Mouse (Mus musculus) megakaryocyte, embryonic 14.5 days (primary cell): ENCODE data around the gene Wnt4. TPM values are rescaled to one million over a fixed set of nuclear protein-coding genes. Genes with fewer than 3 reads are reported as not detected.

Experiments
- H3K27me3 ChIP-seq: replicated peaks from 2 replicates; pipeline ENCODE3; 2012; ENCODE audit warnings: inconsistent platforms
- H3K36me3 ChIP-seq: replicated peaks from 2 replicates; pipeline ENCODE3; 2012; ENCODE audit warnings: low read length, inconsistent platforms, mixed read lengths
- H3K4me1 ChIP-seq: 2 replicates; pipeline ENCODE4 v1.6.1; 2012; ENCODE audit warnings: inconsistent platforms
- H3K4me3 ChIP-seq: replicated peaks from 2 replicates; pipeline ENCODE3; 2012; ENCODE audit warnings: moderate library complexity, mild to moderate bottlenecking, inconsistent platforms
- H3K9me3 ChIP-seq: 2 replicates; pipeline ENCODE4 v1.6.1; 2012; ENCODE audit warnings: inconsistent platforms
- FLI1 ChIP-seq: IDR thresholded peaks from 2 replicates; pipeline ENCODE4 v1.6.1; 2012; ENCODE audit warnings: low read length, inconsistent platforms, mixed read lengths
- GATA1 ChIP-seq: IDR thresholded peaks from 3 replicates; pipeline ENCODE4 v1.6.1; 2012; ENCODE audit warnings: mixed read lengths, low read length, inconsistent platforms, borderline replicate concordance
- polyA plus RNA-seq: library from polyadenylated mRNA; stranded (reverse); fragments of >175 nt; gene quantifications from 2 replicates; pipeline ENCODE4 v1.2.3, GENCODE M21; 2012; ENCODE audit warnings: low replicate concordance; ENCODE audit not compliant: insufficient read depth

The Wnt4 gene
- polyA plus RNA-seq, 1 experiment: not detected

- Histone ChIP-seq H3K4me1 (no peaks in the 10 kb centered on the region), H3K36me3 (no peaks in the 10 kb centered on the region), H3K9me3 (no peaks in the 10 kb centered on the region), H3K27me3 (peaks cover 91% of the 10 kb centered on the region), H3K4me3 (no peak overlapping the region)
- TF ChIP-seq FLI1 (no peak), GATA1 (no peak)
Measured at GRCm38 (mm10) chr4:137277600-137278143, 383 bp downstream of the Wnt4 start.

DNA sequence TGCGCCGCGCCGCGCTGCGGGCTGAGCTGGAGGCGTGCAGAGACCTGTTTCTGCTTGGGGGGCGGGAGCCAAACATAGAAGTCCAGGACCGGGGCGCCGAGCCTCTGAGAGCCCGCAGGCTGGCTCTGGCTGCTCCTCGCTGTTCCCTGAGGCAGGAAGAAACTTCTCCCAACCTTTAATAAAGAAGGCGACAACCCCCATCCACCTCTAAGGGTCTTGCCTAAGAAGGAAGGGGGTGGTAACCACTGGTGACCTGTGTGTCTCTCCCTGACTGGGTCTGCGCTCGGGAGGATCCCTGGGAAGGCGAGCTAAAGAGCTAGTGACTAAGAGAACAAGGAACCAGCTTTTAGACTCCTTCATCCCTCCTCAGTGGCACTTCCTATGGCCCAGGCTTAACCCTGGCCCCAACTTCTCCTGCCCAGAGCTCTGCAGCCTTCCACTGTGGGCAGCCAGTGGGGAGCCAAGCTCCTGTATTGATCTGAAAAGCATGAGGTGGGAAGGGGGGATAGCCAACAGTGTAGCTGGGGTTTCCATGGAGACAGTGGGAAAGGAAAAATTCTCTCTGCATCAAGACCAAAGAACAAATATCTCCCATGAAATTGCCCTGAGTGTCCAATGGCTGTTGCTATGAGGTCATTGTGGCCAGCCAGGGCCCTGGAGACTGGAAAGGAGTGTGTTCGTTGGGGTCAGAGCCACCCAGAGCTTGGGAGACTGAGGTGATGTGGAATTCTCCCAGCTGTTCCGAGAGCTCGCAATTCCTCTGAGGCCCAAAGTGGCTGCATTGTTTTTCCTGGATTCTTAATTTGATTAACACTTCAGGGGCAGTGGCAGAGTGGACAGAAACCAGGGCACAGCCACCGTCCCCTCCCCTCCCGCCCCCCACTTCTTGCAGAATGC, 1.1 kb downstream of the Wnt4 start:
- H3K9me3 ChIP-seq: no peaks in the 10 kb centered on the region
- no peak overlapping the region for H3K4me3 ChIP-seq

GRCm38 (mm10) chr4:137279346-137279745, 2.1 kb downstream of the Wnt4 start:
- Histone ChIP-seq H3K27me3 (peaks cover 95% of the 10 kb centered on the region), H3K9me3 (no peaks in the 10 kb centered on the region), H3K36me3 (no peaks in the 10 kb centered on the region), H3K4me1 (no peaks in the 10 kb centered on the region), H3K4me3 (no peak overlapping the region)
- TF ChIP-seq FLI1 (no peak), GATA1 (no peak)

More for the DNA sequence above, 1.1 kb downstream of the Wnt4 start:
- H3K27me3 ChIP-seq: peaks cover 95% of the 10 kb centered on the region
- no peaks in the 10 kb centered on the region for H3K4me1 ChIP-seq
- no peaks in the 10 kb centered on the region for H3K36me3 ChIP-seq
- TF ChIP-seq GATA1 (no peak), FLI1 (no peak)

DNA sequence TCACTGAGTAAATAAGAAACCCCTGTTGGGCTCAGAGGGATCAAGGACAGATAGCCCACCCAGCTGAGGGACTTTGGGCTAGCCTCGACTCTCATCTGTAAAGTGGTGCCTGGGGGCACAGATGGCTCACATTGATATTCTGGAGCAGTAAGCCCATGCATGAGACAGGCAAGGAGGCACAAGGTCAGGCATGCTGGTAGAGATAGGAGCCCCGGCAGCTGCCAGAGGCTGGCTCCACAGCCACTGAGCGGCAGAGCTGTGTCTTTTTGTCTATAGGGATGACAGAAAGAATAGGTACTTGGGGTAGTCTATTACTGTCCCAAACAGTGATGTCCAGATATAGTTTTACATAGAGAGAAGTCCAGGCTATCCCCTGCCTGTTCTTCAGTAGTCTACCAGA, 4.0 kb downstream of the Wnt4 start:
- Histone ChIP-seq H3K4me1 (no peaks in the 10 kb centered on the region), H3K9me3 (no peaks in the 10 kb centered on the region), H3K36me3 (no peaks in the 10 kb centered on the region), H3K4me3 (no peak overlapping the region), H3K27me3 (peaks cover 94% of the 10 kb centered on the region)
- TF ChIP-seq FLI1 (no peak), GATA1 (no peak)

DNA sequence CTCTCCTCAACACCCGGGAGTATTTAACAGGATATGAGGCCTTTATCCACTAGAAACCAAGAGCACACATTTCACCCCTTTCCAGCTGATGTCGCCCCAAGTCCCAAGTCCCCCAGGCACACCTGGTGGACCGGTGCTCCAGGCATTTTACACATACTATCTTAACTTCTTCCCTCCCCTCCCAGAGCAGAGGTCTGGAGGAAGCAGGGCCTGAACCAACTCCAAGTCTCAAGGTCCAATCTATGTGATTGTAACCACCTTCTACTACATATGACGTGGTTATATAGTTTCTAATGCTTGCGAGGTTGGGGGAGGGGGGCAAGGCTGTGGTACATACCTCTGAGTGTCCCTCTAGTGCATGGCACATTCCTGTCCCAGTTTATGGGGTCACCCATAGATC, 4.8 kb downstream of the Wnt4 start:
- H3K9me3 ChIP-seq: no peaks in the 10 kb centered on the region
- H3K4me1 ChIP-seq: no peaks in the 10 kb centered on the region
- H3K36me3 ChIP-seq: no peaks in the 10 kb centered on the region
- H3K27me3 ChIP-seq: peaks cover 92% of the 10 kb centered on the region
- TF ChIP-seq GATA1 (no peak), FLI1 (no peak)
- no peak overlapping the region for H3K4me3 ChIP-seq

- Histone ChIP-seq H3K9me3 (no peaks in the 10 kb centered on the region), H3K36me3 (no peaks in the 10 kb centered on the region), H3K4me1 (no peaks in the 10 kb centered on the region), H3K27me3 (peaks cover 92% of the 10 kb centered on the region), H3K4me3 (no peak overlapping the region)
- no peak for TF ChIP-seq FLI1
- TF ChIP-seq GATA1: no peak
Measured at GRCm38 (mm10) chr4:137282584-137283406, 5.5 kb downstream of the Wnt4 start.

GRCm38 (mm10) chr4:137283407-137283732, 6.1 kb downstream of the Wnt4 start:
- peaks cover 90% of the 10 kb centered on the region for H3K27me3 ChIP-seq
- no peak overlapping the region for H3K4me3 ChIP-seq
- H3K9me3 ChIP-seq: no peaks in the 10 kb centered on the region
- no peaks in the 10 kb centered on the region for H3K4me1 ChIP-seq
- TF ChIP-seq FLI1: no peak
- no peak for TF ChIP-seq GATA1
- H3K36me3 ChIP-seq: no peaks in the 10 kb centered on the region

DNA sequence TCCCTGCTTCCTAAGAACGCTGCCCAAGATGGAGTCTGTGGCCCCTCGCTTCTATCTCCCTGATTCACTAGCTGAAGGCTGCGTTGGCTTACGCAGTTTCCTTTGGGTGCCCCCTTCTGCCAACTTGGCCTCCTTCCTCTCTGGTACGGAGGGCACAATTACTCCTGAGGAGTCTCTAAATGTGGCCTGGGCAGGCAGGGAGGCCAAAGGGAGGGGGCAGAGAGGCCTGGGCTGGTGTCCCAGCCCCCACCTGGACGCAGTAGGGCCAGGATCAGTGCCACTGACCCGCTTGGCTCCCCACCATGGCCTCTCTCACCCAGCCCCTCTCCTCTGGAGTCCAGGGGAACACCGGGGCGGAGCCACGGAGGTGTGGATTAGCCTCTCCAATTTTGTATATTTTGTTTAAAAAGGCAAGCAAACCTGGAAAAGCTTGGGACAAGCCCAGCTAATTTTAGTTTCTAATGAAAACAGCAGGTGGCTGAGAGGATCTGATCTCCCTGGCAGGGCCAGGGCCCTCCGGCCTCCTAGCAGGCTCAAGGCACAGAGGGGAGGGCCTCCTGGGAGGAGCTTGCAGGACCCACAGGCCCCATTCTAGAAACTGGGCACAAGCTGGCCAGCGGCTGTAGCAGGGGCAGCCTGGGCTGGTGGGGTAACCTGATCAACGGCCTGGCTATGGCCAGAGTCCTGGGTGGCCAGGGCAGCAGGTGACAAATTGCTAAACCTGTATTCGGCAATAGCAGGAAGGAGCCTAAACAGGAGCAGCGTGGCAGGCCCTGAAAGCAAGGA, 8.8 kb downstream of the Wnt4 start:
- no peaks in the 10 kb centered on the region for H3K9me3 ChIP-seq
- TF ChIP-seq GATA1 (no peak), FLI1 (no peak)

DNA sequence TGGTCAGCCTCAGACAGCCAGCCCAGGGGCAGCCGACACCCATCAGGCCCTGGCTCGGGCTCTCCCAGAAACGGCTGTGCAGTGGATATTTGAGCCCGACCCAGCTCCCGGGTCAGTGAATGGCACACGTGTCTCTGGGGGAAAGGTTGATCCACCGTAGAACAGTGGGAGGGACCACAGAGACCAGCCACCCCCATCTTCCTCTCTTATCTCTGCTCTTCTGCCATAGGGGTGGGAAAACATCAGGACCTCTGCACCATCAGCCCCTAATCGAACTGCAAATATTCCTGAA, 9.3 kb downstream of the Wnt4 start:
- Histone ChIP-seq H3K4me3 (no peak overlapping the region), H3K36me3 (no peaks in the 10 kb centered on the region), H3K9me3 (no peaks in the 10 kb centered on the region), H3K27me3 (peaks cover 83% of the 10 kb centered on the region), H3K4me1 (no peaks in the 10 kb centered on the region)
- TF ChIP-seq FLI1 (no peak), GATA1 (no peak)

More for the DNA sequence above, 8.8 kb downstream of the Wnt4 start:
- Histone ChIP-seq H3K4me3 (no peak overlapping the region), H3K36me3 (no peaks in the 10 kb centered on the region), H3K4me1 (no peaks in the 10 kb centered on the region), H3K27me3 (peaks cover 86% of the 10 kb centered on the region)
